Mouse (Mus musculus) bone marrow, adult 2 months (tissue): ENCODE measurements around the gene Mak.

Experiments
- CTCF ChIP-seq: fragments of 200-500 bp; IDR thresholded peaks from 2 replicates; pipeline ENCODE4 v1.5.1; 2011; ENCODE audit warnings: low read length, control low read depth; ENCODE audit not compliant: control insufficient read depth, insufficient read depth
- POLR2A ChIP-seq: fragments of 200-500 bp; IDR thresholded peaks from 2 replicates; pipeline ENCODE4 v1.6.1; 2011; ENCODE audit warnings: low read depth, mild to moderate bottlenecking, control low read depth, low read length, borderline replicate concordance; ENCODE audit not compliant: control insufficient read depth

GRCm38 (mm10) chr13:41078690-41079420, 651 bp downstream of the Mak start:
- no peak for TF ChIP-seq CTCF
- TF ChIP-seq POLR2A: no peak
